ENCODE assay signal across 10 mouse cellular contexts in the genomic region with DNA sequence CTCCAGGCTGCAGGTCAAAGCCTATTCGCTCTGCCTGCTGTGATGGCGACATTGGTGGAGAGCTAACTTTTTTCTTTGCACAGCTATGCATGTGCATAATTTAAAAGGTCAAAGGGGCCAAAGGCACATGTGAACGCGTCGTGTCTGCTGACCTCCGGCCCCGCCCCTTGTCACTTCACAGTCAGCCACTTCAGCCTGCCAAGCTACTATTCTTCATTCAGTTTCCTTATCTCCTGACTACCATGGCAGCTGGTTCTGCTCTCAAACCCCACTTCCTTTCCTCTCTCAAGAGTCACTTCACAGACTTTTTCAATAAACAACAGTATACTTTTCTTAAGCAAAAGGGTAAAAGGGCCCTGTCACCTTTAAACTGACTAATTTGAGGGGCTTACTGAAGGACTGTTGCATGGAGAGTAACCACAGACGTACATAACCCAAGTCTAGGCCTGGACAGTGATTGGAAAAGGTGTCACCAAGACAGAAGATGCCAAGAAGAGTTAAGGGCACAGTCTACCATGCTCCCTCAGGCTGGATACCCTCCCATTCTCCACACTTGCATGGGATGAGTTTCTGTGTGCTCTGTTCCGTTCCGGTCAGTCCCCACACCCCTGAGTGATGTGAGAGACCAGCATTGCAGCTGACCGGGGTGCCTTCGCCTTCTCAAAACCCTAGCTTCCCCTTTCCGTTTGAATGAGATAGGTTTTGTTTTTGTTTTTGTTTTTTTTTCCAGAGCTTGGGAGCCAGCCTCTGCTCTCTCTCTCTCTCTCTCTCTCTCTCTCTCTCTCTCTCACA. TPM values are rescaled to one million over a fixed set of nuclear protein-coding genes. Genes with fewer than 3 reads are reported as not detected.
DNase-seq lines count a peak whose midpoint lies in the region; ATAC-seq and TF ChIP-seq lines count a peak whose summit lies in the region.
"Had no signal": no experiment of that assay in that cellular context is flagged by ENCODE, and none has a peak within 500 bp of the region (broad histone marks: within the 10 kb centered on the region; RNA-seq: fewer than 3 reads in every experiment).

No protein-coding gene starts in this region.

- H3K4me2 ChIP-seq in kidney, embryonic 14.5 days (replicated peaks; ENCODE audit: low read depth, low read length), result no peak overlapping the region
- H3K4me2 ChIP-seq in heart, embryonic 15.5 days, result peak overlapping the region; percentile 17
- H3K4me2 ChIP-seq in lung, embryonic 14.5 days, result no peak overlapping the region
- H3K4me2 ChIP-seq in hindbrain, embryonic 12.5 days (replicated peaks), result no peak overlapping the region

- H3K9ac ChIP-seq in kidney, embryonic 14.5 days (ENCODE audit: low read depth, low read length), result no peak overlapping the region
- no peak overlapping the region for H3K9ac ChIP-seq in heart, embryonic 15.5 days
- H3K9ac ChIP-seq in lung, embryonic 14.5 days, result no peak overlapping the region
- no peak overlapping the region for H3K9ac ChIP-seq in hindbrain, embryonic 12.5 days

- no peak for TF ChIP-seq CTCF in lung, embryonic 14.5 days (IDR thresholded peaks at IDR 0.05; ENCODE audit: low read depth)

- H3K27me3 ChIP-seq in kidney, embryonic 14.5 days (ENCODE audit: control insufficient read depth, insufficient read depth, low read length), result no peaks in the 10 kb centered on the region
- H3K27me3 ChIP-seq in heart, embryonic 15.5 days, result no peaks in the 10 kb centered on the region
- H3K27me3 ChIP-seq in lung, embryonic 14.5 days (ENCODE audit: insufficient read depth, low read length), result no peaks in the 10 kb centered on the region
- no peaks in the 10 kb centered on the region for H3K27me3 ChIP-seq in hindbrain, embryonic 12.5 days

- no peak overlapping the region for H3K27ac ChIP-seq in kidney, embryonic 14.5 days (ENCODE audit: low read depth, low read length)
- peak overlapping the region; percentile 79 for H3K27ac ChIP-seq in heart, embryonic 15.5 days
- H3K27ac ChIP-seq in lung, embryonic 14.5 days (ENCODE audit: low read depth), result peak overlapping the region; percentile 40; the same call in 1 of the 2 replicates
- H3K27ac ChIP-seq in hindbrain, embryonic 12.5 days, result no peak overlapping the region

- no peak for ATAC-seq in kidney, embryonic 14.5 days (ENCODE audit: low FRiP score, low TSS enrichment)
- ATAC-seq in heart, embryonic 15.5 days (replicated peaks; ENCODE audit: insufficient number of reproducible peaks, insufficient read depth, low FRiP score, low read depth), result peak; percentile 53; the same call in 1 of the 2 replicates
- ATAC-seq in lung, embryonic 14.5 days (ENCODE audit: insufficient read depth), result peak; percentile 29
- no peak for ATAC-seq in hindbrain, embryonic 12.5 days (ENCODE audit: low FRiP score)

- no peaks in the 10 kb centered on the region for H3K36me3 ChIP-seq in kidney, embryonic 14.5 days (ENCODE audit: control insufficient read depth, insufficient read depth, low read length)
- H3K36me3 ChIP-seq in heart, embryonic 15.5 days, result no peaks in the 10 kb centered on the region
- H3K36me3 ChIP-seq in lung, embryonic 14.5 days (ENCODE audit: insufficient read depth), result no peaks in the 10 kb centered on the region
- no peaks in the 10 kb centered on the region for H3K36me3 ChIP-seq in hindbrain, embryonic 12.5 days

- DNase-seq in kidney, postnatal 10 days, result peak; percentile 67
- DNase-seq in lung, embryonic 14.5 days, result peak; percentile 81
- peak; percentile 47 for DNase-seq in thymus, postnatal 0 days (ENCODE audit: low spot score)
- no peak for DNase-seq in adrenal gland, adult 2 months
- DNase-seq in cerebellum, adult 8-10 months, result no peak

- peaks cover 5% of the 10 kb centered on the region; the same call in 1 of the 2 replicates for H3K4me1 ChIP-seq in kidney, embryonic 14.5 days (ENCODE audit: control insufficient read depth, insufficient read depth, low read length)
- H3K4me1 ChIP-seq in heart, embryonic 15.5 days (replicated peaks), result peaks cover 39% of the 10 kb centered on the region
- peaks cover 15% of the 10 kb centered on the region for H3K4me1 ChIP-seq in lung, embryonic 14.5 days (ENCODE audit: insufficient read depth)
- peaks cover 7% of the 10 kb centered on the region for H3K4me1 ChIP-seq in hindbrain, embryonic 12.5 days

- H3K4me3 ChIP-seq in kidney, embryonic 14.5 days (ENCODE audit: low read length), result no peak overlapping the region
- no peak overlapping the region for H3K4me3 ChIP-seq in heart, embryonic 15.5 days
- H3K4me3 ChIP-seq in lung, embryonic 14.5 days (ENCODE audit: low read depth, low read length), result no peak overlapping the region
- H3K4me3 ChIP-seq in hindbrain, embryonic 12.5 days, result no peak overlapping the region

- no peaks in the 10 kb centered on the region for H3K9me3 ChIP-seq in kidney, embryonic 14.5 days (ENCODE audit: control insufficient read depth, low read length)
- H3K9me3 ChIP-seq in heart, embryonic 15.5 days (replicated peaks), result no peaks in the 10 kb centered on the region
- H3K9me3 ChIP-seq in lung, embryonic 14.5 days (ENCODE audit: low read depth, low read length), result no peaks in the 10 kb centered on the region
- H3K9me3 ChIP-seq in hindbrain, embryonic 12.5 days (replicated peaks), result no peaks in the 10 kb centered on the region

- WGBS in kidney, embryonic 14.5 days, result 54% methylated on average over 13 of the region's 13 CpGs
- WGBS in heart, embryonic 15.5 days, result 33% methylated on average over 13 of the region's 13 CpGs
- WGBS in lung, embryonic 14.5 days, result 29% methylated on average over 13 of the region's 13 CpGs
- 55% methylated on average over 13 of the region's 13 CpGs for WGBS in hindbrain, embryonic 12.5 days

RNA-seq across cellular contexts. Expression of gene Ldha, which starts 10.3 kb away (rescaled TPM):
- 1,311 and 1,396 TPM in 2 replicates for polyA plus RNA-seq in kidney, embryonic 14.5 days (2014; fragmentation: Nextera tagmentation; extraction: Ambion mirVana)
- polyA plus RNA-seq in heart, embryonic 15.5 days (2015; fragmentation: Nextera tagmentation; extraction: Ambion mirVana), result 2,657 and 2,686 TPM in 2 replicates
- 1,903 and 1,950 TPM in 2 replicates for polyA plus RNA-seq in lung, embryonic 14.5 days (2014; fragmentation: Nextera tagmentation; extraction: Ambion mirVana)
- 1,216 and 1,339 TPM in 2 replicates for polyA plus RNA-seq in thymus, postnatal 0 days (2015; fragmentation: Nextera tagmentation; extraction: Ambion mirVana)
- total RNA-seq in adrenal gland, adult 2 months (2021), result 100 to 1,000 TPM; 381 to 429 TPM
- polyA plus RNA-seq in adrenal gland, adult 2 months (2012; rRNA removed), result 178 and 230 TPM in 2 replicates
- polyA plus RNA-seq in hindbrain, embryonic 12.5 days (2016; fragmentation: Nextera tagmentation; extraction: Ambion mirVana), result 855 and 900 TPM in 2 replicates

RNA-seq across cellular contexts. Expression of gene Ldhc, which starts 30.0 kb away (rescaled TPM):
- polyA plus RNA-seq in kidney, embryonic 14.5 days (2014; fragmentation: Nextera tagmentation; extraction: Ambion mirVana), result not detected in 2 replicates
- polyA plus RNA-seq in heart, embryonic 15.5 days (2015; fragmentation: Nextera tagmentation; extraction: Ambion mirVana), result not detected in 2 replicates
- polyA plus RNA-seq in lung, embryonic 14.5 days (2014; fragmentation: Nextera tagmentation; extraction: Ambion mirVana), result 0.13 TPM in 1 of 2 replicates, not detected in the other
- polyA plus RNA-seq in thymus, postnatal 0 days (2015; fragmentation: Nextera tagmentation; extraction: Ambion mirVana), result not detected in 2 replicates
- not detected for total RNA-seq in adrenal gland, adult 2 months (2021)
- polyA plus RNA-seq in adrenal gland, adult 2 months (2012; rRNA removed), result not detected in 2 replicates
- polyA plus RNA-seq in hindbrain, embryonic 12.5 days (2016; fragmentation: Nextera tagmentation; extraction: Ambion mirVana), result 0.36 TPM in 1 of 2 replicates, not detected in the other
- polyA plus RNA-seq: hindbrain, embryonic 11.5 days; limb, embryonic 14.5 days had no signal

RNA-seq across cellular contexts. Expression of gene Gtf2h1, which starts 35.1 kb away (rescaled TPM):
- polyA plus RNA-seq in kidney, embryonic 14.5 days (2014; fragmentation: Nextera tagmentation; extraction: Ambion mirVana), result 37.0 and 43.2 TPM in 2 replicates
- polyA plus RNA-seq in heart, embryonic 15.5 days (2015; fragmentation: Nextera tagmentation; extraction: Ambion mirVana), result 28.3 and 28.8 TPM in 2 replicates
- polyA plus RNA-seq in lung, embryonic 14.5 days (2014; fragmentation: Nextera tagmentation; extraction: Ambion mirVana), result 41.7 and 47.1 TPM in 2 replicates
- polyA plus RNA-seq in thymus, postnatal 0 days (2015; fragmentation: Nextera tagmentation; extraction: Ambion mirVana), result 54.3 and 56.6 TPM in 2 replicates
- 10 to 100 TPM; 30.4 to 46.7 TPM for total RNA-seq in adrenal gland, adult 2 months (2021)
- 4.9 and 8.5 TPM in 2 replicates for polyA plus RNA-seq in adrenal gland, adult 2 months (2012; rRNA removed)
- polyA plus RNA-seq in hindbrain, embryonic 12.5 days (2016; fragmentation: Nextera tagmentation; extraction: Ambion mirVana), result 47.8 and 50.5 TPM in 2 replicates

RNA-seq across cellular contexts. Expression of gene Hps5, which starts 35.1 kb away (rescaled TPM):
- 11.1 and 25.6 TPM in 2 replicates for polyA plus RNA-seq in kidney, embryonic 14.5 days (2014; fragmentation: Nextera tagmentation; extraction: Ambion mirVana)
- 9.5 and 13.6 TPM in 2 replicates for polyA plus RNA-seq in heart, embryonic 15.5 days (2015; fragmentation: Nextera tagmentation; extraction: Ambion mirVana)
- polyA plus RNA-seq in lung, embryonic 14.5 days (2014; fragmentation: Nextera tagmentation; extraction: Ambion mirVana), result 19.2 and 24.5 TPM in 2 replicates
- polyA plus RNA-seq in thymus, postnatal 0 days (2015; fragmentation: Nextera tagmentation; extraction: Ambion mirVana), result 15.1 and 16.8 TPM in 2 replicates
- total RNA-seq in adrenal gland, adult 2 months (2021), result 10 to 100 TPM; 20.1 to 23.9 TPM
- 11.2 and 11.3 TPM in 2 replicates for polyA plus RNA-seq in adrenal gland, adult 2 months (2012; rRNA removed)
- polyA plus RNA-seq in hindbrain, embryonic 12.5 days (2016; fragmentation: Nextera tagmentation; extraction: Ambion mirVana), result 23.7 and 28.9 TPM in 2 replicates

Comparison
In these comparisons a context has a peak if more than half of its experiments do, and no peak if none do; other contexts are left out.
1. DNase-seq: peak in kidney, postnatal 10 days (single experiment), lung, embryonic 14.5 days (single experiment) and thymus, postnatal 0 days (single experiment); none in adrenal gland, adult 2 months (single experiment) and cerebellum, adult 8-10 months (single experiment).
2. ATAC-seq: peak in heart, embryonic 15.5 days (single experiment) and lung, embryonic 14.5 days (single experiment); none in kidney, embryonic 14.5 days (single experiment) and hindbrain, embryonic 12.5 days (single experiment).
3. H3K27ac ChIP-seq: peak in heart, embryonic 15.5 days (single experiment) and lung, embryonic 14.5 days (single experiment); none in kidney, embryonic 14.5 days (single experiment) and hindbrain, embryonic 12.5 days (single experiment).